Mouse (Mus musculus) kidney, postnatal 10 days (tissue): Measurements from ENCODE around the gene Ntn5.

Source experiments
- DNase-seq: peaks from one replicate; pipeline ENCODE4 v3.0.0; 2021; ENCODE audit warnings: mixed read lengths

The Ntn5 gene

DNA sequence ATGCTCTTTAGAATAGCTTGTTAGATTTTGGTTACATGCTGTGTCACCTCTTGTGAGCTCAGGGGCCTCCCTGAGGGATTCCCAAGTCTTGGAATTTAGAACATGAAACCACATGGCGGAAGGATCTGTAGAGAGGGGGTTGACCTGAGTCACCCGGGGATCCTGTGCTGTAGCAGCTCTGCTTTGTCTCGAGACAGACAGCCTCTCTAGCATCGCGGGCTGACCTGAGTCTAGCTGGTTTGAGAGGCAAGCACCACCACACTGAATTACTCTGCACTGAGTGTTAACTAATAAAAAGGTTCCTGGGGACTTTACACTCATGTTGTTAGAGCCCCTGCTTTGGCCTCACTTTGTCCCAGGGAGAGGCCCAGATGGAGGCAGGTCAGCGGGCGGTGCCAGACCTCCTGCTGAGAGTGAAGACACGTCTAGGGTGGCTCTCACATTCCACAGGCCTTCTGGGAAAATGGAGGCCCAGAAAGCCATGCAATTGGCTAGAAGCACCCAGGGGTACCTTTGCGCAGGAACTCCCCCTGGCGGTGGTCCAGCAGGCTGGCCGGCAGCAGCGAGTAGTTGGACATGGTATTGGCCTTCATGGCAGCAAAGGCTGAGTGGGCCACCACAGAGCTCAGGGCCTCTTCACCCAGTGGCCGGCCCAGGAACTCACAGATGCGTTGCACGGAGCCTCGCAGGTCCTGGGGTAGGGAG, 47.1 kb downstream of the Ntn5 start:
- DNase-seq = peak; percentile 75

DNA sequence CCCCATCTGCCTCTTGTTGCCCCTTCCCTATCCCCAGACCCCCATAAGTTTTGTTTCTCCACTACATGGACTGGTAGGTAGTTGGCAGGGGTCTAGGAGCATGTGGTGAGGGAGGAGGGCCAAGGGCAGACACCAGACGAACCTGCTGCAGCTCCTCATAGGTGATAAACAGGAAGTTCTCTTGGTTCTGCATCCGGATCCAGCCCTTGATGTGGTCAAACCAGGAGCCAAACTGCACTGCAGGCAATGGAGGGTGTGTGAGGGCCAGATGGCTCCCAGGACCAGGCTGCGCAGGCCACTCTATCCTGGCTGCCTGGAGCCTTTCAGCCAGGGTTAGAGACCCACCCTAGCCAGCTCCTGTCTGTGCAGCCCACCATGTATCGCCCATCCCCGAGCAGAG, 49.7 kb downstream of the Ntn5 start:
- no peak for DNase-seq

DNA sequence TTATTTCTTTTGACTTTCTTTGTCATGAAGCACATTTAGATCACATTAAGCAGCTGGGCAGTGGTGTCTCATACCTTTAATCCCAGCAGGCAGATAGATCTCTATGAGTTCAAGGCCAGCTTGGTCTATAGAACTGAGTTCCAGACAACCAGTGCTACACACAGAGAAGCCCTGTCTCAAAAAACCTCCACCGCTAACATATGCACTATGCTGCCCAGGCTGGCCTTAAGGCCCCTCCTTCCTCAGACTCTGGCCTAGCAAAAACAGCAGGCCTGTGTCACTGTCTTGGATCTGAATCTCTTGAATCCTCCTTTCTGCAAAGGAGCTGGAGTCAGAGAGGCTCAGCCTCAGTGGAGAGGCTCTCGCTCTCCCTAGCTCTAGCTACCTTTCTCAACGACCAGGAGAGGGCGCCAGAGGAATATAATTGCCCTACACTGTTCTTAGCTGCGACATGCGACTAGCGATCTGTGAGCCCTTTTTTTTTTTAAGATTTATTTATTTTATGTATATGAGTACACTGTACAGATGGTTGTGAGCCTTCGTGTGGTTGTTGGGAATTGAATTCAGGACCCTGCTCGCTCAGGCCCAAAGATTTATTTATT, 55.4 kb downstream of the Ntn5 start:
- peak; percentile 93 for DNase-seq

DNA sequence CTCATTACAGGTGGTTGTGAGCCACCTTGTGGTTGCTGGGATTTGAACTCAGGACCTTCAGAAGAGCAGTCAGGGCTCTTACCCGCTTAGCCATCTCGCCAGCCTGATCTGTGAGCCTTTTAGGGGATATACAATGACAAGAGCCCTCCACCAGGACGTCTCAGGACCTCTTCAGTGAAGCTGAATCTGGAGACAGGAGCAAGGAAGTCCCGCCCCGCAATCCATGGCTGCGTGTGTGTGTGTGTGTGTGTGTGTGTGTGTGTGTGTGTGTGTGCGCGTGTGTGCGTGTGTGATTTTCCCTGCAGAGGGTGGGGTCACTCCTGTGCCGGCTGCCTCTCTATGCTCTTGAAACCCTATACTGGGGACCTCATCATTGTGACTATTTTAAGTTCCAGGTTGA, 56.0 kb downstream of the Ntn5 start:
- no peak for DNase-seq

DNA sequence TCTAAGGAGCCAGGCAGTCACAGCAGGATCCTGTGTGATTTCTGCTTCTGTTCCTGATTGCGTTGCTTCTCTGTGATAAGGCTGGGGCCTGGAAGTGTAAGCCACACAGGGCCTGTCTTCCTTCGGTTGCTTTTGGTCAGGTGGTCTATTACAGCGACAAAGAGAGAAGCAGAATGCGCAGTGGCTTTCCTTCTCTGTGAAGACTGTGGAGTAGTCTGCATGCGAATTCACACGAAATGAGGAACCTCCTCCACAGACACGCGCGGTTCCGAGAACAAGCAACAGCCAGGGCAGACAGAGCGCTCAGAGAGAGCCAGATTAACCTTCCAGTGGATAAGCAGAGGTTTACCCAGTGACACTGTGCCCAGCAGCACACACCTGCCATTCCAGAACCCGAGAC, 57.5 kb downstream of the Ntn5 start:
- no peak for DNase-seq

DNA sequence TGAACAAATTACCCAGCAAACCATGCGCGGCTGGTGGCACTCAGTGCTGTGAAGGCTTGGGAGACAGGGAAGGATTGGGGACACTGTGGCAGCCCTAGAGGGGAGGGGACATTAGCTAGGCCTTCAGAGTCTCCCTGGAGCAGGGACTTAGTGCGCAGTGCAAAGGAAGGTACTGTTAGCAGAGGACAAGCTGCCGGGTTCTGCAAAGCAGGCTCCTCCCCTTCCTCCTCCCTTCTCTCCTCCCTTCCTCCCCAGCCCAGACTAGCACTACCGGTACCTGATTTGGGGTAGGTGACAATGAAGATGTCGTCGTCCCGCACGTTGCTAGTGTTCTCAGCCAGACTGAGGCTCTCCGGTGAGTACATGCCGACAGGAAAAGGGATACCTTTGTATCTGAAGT, 58.0 kb downstream of the Ntn5 start:
- DNase-seq = no peak

DNA sequence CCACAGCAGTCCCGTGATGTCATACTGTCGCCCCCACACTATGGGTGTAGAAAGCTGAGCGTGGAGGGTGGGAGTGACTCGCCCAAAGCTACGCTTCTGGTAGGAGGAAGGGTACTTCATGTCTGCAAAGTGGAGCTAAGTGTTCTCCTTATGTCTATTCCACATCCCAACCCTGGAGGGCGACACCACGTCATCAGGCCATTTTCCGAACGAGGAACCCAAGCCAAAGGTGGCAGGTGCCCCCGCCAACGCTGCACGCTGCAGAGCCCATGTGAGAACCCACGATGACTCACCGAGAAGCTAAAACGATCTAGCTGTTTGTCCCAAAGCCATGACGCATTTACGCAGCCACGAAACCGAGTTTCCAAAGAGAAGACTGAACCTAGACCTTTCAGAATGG, 58.5 kb downstream of the Ntn5 start:
- DNase-seq = no peak
